Comparison of ENCODE assay signal across 33 mouse cellular contexts in genomic region chr2:171677998-171678397, GRCm38 (mm10).
DNase-seq lines count a peak whose midpoint lies in the region; ATAC-seq and TF ChIP-seq lines count a peak whose summit lies in the region.
"Had no signal": no experiment of that assay in that cellular context is flagged by ENCODE, and none has a peak within 500 bp of the region (broad histone marks: within the 10 kb centered on the region; RNA-seq: fewer than 3 reads in every experiment).

No protein-coding gene starts in this region.

- no peaks in the 10 kb centered on the region for H3K36me3 ChIP-seq in heart, embryonic 12.5 days
- no peaks in the 10 kb centered on the region for H3K36me3 ChIP-seq in kidney, postnatal 0 days (ENCODE audit: insufficient read depth, low read length)
- H3K36me3 ChIP-seq in lung, postnatal 0 days (ENCODE audit: insufficient read depth, low read length) = no peaks in the 10 kb centered on the region
- H3K36me3 ChIP-seq in thymus, adult 2 months (ENCODE audit: control insufficient read depth, insufficient read depth, low read length) = no peaks in the 10 kb centered on the region
- H3K36me3 ChIP-seq: embryonic facial prominence, embryonic 13.5 days; hindbrain, embryonic 15.5 days; limb, embryonic 13.5 days; liver, embryonic 12.5 days; midbrain, embryonic 15.5 days; neural tube, embryonic 15.5 days; stomach, embryonic 15.5 days had no signal

- no peak for TF ChIP-seq CTCF in kidney, postnatal 0 days (IDR thresholded peaks at IDR 0.05; ENCODE audit: low read depth)
- TF ChIP-seq CTCF in lung, postnatal 0 days (IDR thresholded peaks at IDR 0.05) = no peak
- no peak for TF ChIP-seq CTCF in thymus, adult 2 months (IDR thresholded peaks at IDR 0.05; ENCODE audit: borderline replicate concordance, control insufficient read depth, extremely low read depth, insufficient read depth, low read length, poor library complexity)

- peak; percentile 81 for ATAC-seq in heart, embryonic 12.5 days (ENCODE audit: insufficient number of reproducible peaks, low FRiP score)
- no peak for ATAC-seq in kidney, postnatal 0 days (replicated peaks; ENCODE audit: low FRiP score, low read depth)
- ATAC-seq in lung, postnatal 0 days = peak; percentile 40; the same call in 1 of the 2 replicates
- ATAC-seq: forebrain, embryonic 16.5 days; inflammation-experienced regulatory T-cells, adult 6 months; liver, embryonic 12.5 days; liver, postnatal 0 days; midbrain, embryonic 15.5 days had no signal

- no peak overlapping the region for H3K27ac ChIP-seq in heart, embryonic 12.5 days (ENCODE audit: poor library complexity, severe bottlenecking)
- no peak overlapping the region for H3K27ac ChIP-seq in kidney, postnatal 0 days
- no peak overlapping the region for H3K27ac ChIP-seq in lung, postnatal 0 days (ENCODE audit: low read length)
- H3K27ac ChIP-seq in thymus, adult 2 months (ENCODE audit: control insufficient read depth, insufficient read depth, low read length) = no peak overlapping the region
- H3K27ac ChIP-seq: embryonic facial prominence, embryonic 13.5 days; gastrocnemius, adult 2 months; hindbrain, embryonic 15.5 days; layer of hippocampus, adult 2 months; left cerebral cortex, adult 2 months; limb, embryonic 13.5 days; liver, embryonic 12.5 days; midbrain, embryonic 15.5 days; neural tube, embryonic 15.5 days; stomach, embryonic 15.5 days had no signal

- no peaks in the 10 kb centered on the region for H3K27me3 ChIP-seq in heart, embryonic 12.5 days (replicated peaks)
- no peaks in the 10 kb centered on the region for H3K27me3 ChIP-seq in kidney, postnatal 0 days (ENCODE audit: insufficient read depth, low read length)
- H3K27me3 ChIP-seq in lung, postnatal 0 days (replicated peaks; ENCODE audit: insufficient read depth, low read length) = no peaks in the 10 kb centered on the region
- H3K27me3 ChIP-seq in thymus, adult 2 months (ENCODE audit: control insufficient read depth, insufficient read depth, low read length) = no peaks in the 10 kb centered on the region
- H3K27me3 ChIP-seq: embryonic facial prominence, embryonic 13.5 days; hindbrain, embryonic 15.5 days; limb, embryonic 13.5 days; liver, embryonic 12.5 days; midbrain, embryonic 15.5 days; neural tube, embryonic 15.5 days; stomach, embryonic 15.5 days had no signal

- TF ChIP-seq POLR2A in thymus, adult 2 months (IDR thresholded peaks at IDR 0.05; ENCODE audit: control insufficient read depth, extremely low read depth, insufficient read depth, low read length, poor library complexity) = no peak

- no peak overlapping the region for H3K9ac ChIP-seq in heart, embryonic 12.5 days
- no peak overlapping the region for H3K9ac ChIP-seq in kidney, postnatal 0 days (ENCODE audit: low read depth, low read length)
- H3K9ac ChIP-seq in lung, postnatal 0 days (replicated peaks; ENCODE audit: low read depth) = no peak overlapping the region
- H3K9ac ChIP-seq: embryonic facial prominence, embryonic 13.5 days; hindbrain, embryonic 15.5 days; limb, embryonic 13.5 days; liver, embryonic 12.5 days; liver, postnatal 0 days; midbrain, embryonic 15.5 days; neural tube, embryonic 15.5 days; stomach, embryonic 15.5 days had no signal

- 50% methylated on average over 2 of the region's 2 CpGs for WGBS in heart, embryonic 12.5 days
- 52% methylated on average over 2 of the region's 2 CpGs for WGBS in kidney, postnatal 0 days
- WGBS in lung, postnatal 0 days = 34% methylated on average over 2 of the region's 2 CpGs
- 26% methylated on average over 2 of the region's 2 CpGs for WGBS in large intestine, adult 2 months
- 92% methylated on average over 2 of the region's 2 CpGs for WGBS in thymus, adult 2 months

- no peak for TF ChIP-seq EP300 in lung, postnatal 0 days (IDR thresholded peaks at IDR 0.05)

- no peak overlapping the region for H3K4me2 ChIP-seq in heart, embryonic 12.5 days
- no peak overlapping the region for H3K4me2 ChIP-seq in kidney, postnatal 0 days (ENCODE audit: low read length)
- no peak overlapping the region for H3K4me2 ChIP-seq in lung, postnatal 0 days (replicated peaks; ENCODE audit: low read depth, low read length)
- H3K4me2 ChIP-seq: embryonic facial prominence, embryonic 13.5 days; hindbrain, embryonic 15.5 days; limb, embryonic 13.5 days; liver, embryonic 12.5 days; midbrain, embryonic 15.5 days; neural tube, embryonic 15.5 days; stomach, embryonic 15.5 days had no signal

- H3K4me1 ChIP-seq in heart, embryonic 12.5 days (replicated peaks) = peaks cover 12% of the 10 kb centered on the region; the same call in 1 of the 2 replicates
- H3K4me1 ChIP-seq in kidney, postnatal 0 days (replicated peaks; ENCODE audit: insufficient read depth, low read length) = no peaks in the 10 kb centered on the region
- H3K4me1 ChIP-seq in lung, postnatal 0 days (ENCODE audit: insufficient read depth, low read depth, low read length) = no peaks in the 10 kb centered on the region
- H3K4me1 ChIP-seq in thymus, adult 2 months (replicated peaks; ENCODE audit: control insufficient read depth, insufficient read depth, low read length) = no peaks in the 10 kb centered on the region
- H3K4me1 ChIP-seq: embryonic facial prominence, embryonic 13.5 days; liver, embryonic 12.5 days; midbrain, embryonic 15.5 days; neural tube, embryonic 15.5 days had no signal

- no peak for DNase-seq in heart, adult 8-10 months (ENCODE audit: low spot score)
- DNase-seq in kidney, postnatal 0 days (ENCODE audit: low spot score) = peak; percentile 53
- DNase-seq in kidney, postnatal 10 days = no peak
- DNase-seq in lung, postnatal 0 days (ENCODE audit: low spot score) = peak; percentile 35
- no peak for DNase-seq in lung, postnatal 14 days
- peak; percentile 4 for DNase-seq in large intestine, adult 2 months (ENCODE audit: low read depth, low spot score)
- DNase-seq in thymus, adult 2 months = no peak
- DNase-seq: adrenal gland, postnatal 25 days; B cell, adult 2 months; cerebellum, adult 11-12 months; cerebellum, adult 9-11 months; embryo, embryonic 11 days; gastrocnemius, adult 2 months; gastrocnemius, postnatal 36 days; kidney, adult 11 months; kidney, postnatal 25 days; liver, postnatal 0 days; retina, postnatal 1 day; right cerebral cortex, postnatal 25 days; thymus, postnatal 14 days had no signal

- no peak overlapping the region for H3K4me3 ChIP-seq in heart, embryonic 12.5 days
- H3K4me3 ChIP-seq in kidney, postnatal 0 days (replicated peaks; ENCODE audit: low read depth, low read length) = no peak overlapping the region
- H3K4me3 ChIP-seq in lung, postnatal 0 days (ENCODE audit: low read depth, low read length) = no peak overlapping the region
- no peak overlapping the region for H3K4me3 ChIP-seq in thymus, adult 2 months (ENCODE audit: control insufficient read depth, insufficient read depth, low read length)
- H3K4me3 ChIP-seq: embryonic facial prominence, embryonic 13.5 days; erythroblast, embryonic 14.5 days; gastrocnemius, adult 2 months; hindbrain, embryonic 15.5 days; layer of hippocampus, adult 2 months; left cerebral cortex, adult 2 months; limb, embryonic 13.5 days; liver, embryonic 12.5 days; midbrain, embryonic 15.5 days; neural tube, embryonic 15.5 days; stomach, embryonic 15.5 days had no signal

- no peaks in the 10 kb centered on the region for H3K9me3 ChIP-seq in heart, embryonic 12.5 days (replicated peaks)
- H3K9me3 ChIP-seq in kidney, postnatal 0 days (replicated peaks; ENCODE audit: low read length) = no peaks in the 10 kb centered on the region
- no peaks in the 10 kb centered on the region; the same call in 1 of the 2 replicates for H3K9me3 ChIP-seq in lung, postnatal 0 days (ENCODE audit: low read length)
- H3K9me3 ChIP-seq: embryonic facial prominence, embryonic 13.5 days; hindbrain, embryonic 15.5 days; limb, embryonic 13.5 days; midbrain, embryonic 15.5 days; neural tube, embryonic 15.5 days; stomach, embryonic 15.5 days had no signal

Comparison
In these comparisons a context has a peak if more than half of its experiments do, and no peak if none do; other contexts are left out.
1. DNase-seq: peak in kidney, postnatal 0 days (single experiment), lung, postnatal 0 days (single experiment) and large intestine, adult 2 months (single experiment); none in heart, adult 8-10 months (single experiment), kidney, postnatal 10 days (single experiment), lung, postnatal 14 days (single experiment) and thymus, adult 2 months (single experiment).